Mouse (Mus musculus): Measurements from ENCODE around the gene Mxra8.

Mxra8 gene

GRCm38 (mm10) chr4:155839483-155839910, at the start of gene Mxra8:
Gene Mxra8, plus strand, starts transcription at chr4:155839680.
- DNase-seq (ENCODE audit: low read depth): peak; percentile 96

DNA sequence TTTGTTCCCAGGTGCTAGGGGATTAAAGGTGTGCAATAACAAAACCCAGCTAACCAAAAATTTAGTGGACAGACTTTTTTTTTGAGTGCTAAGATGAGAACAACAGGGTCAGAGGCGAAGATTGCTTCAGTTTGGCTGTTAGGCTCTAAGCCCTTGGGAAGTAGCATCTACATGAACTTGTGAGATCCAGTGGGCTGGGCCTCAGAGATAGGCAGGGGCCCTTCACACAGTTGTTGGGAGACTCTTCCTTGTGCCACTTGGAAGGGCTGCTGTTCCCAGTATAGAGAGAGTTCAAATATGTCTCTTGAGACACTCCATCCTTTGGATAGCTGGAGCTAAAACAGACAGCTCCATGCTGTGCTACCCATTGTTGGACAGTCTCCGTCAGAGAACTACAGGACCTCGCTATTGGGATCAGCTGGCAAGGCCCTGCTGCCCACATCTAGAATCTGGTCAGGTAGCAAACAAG, 49.4 kb upstream of the Mxra8 start, which contains the start of gene Ankrd65:
Gene Ankrd65, plus strand, starts transcription at position 419 of the 469 bp plus-strand sequence.
- no peak for DNase-seq (ENCODE audit: low read depth)

DNA sequence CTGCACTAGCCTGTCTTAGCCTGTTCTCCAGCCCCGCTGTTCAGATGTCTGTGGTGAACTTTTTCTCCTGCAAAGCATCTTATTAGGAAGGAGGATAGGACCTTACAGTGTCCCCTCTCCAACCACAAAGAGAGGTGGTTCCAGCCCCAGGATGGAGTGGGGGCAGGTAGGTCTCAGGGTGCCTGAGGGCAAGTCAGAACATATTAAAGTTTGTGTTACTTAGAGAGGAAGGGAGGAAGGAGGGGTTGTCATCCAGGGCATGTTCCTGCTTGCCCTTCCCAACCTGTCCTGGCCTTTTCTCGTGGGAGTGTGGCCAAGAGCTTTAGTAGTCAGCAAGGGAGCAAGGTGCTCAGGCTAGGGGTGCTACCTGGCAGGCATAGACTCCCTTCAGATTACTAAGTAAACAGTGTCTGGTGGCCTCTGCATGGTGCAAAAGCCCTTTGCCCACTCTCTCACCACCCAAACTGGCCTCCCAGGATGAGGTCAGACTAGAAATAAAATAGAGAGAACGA, 48.8 kb upstream of the Mxra8 start:
- DNase-seq (ENCODE audit: low read depth): no peak

DNA sequence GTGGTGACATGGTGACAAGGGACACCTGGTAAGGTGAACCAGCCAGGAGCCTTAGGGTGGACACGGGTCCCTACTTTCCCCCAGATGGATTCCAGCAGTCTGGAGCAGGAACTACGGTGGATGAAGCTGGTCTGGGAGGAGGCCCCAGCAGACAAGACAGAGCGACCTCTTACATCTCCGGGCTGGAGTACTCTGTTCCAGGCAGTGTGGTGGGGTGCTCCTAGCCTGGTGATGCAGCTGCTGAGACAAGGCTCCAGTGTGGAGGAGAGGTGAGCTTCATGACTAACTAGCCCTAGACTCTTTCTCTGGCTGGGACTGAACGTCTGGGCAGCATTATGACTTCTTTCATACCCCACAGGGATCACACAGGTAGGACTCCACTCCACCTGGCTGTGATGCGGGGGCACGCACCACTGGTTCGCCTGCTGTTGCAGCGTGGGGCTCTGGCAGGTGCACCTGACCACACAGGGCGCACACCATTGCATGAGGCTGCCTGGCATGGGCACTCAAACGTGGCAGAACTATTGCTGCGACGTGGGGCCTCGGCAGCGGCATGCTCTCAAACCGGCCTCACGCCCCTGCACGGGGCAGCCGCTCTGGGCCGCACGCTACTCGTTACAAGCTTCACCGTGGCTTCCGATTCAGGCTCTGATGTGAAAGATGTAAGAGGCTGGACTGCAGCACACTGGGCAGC, 48.1 kb upstream of the Mxra8 start:
- no peak for DNase-seq (ENCODE audit: low read depth)

DNA sequence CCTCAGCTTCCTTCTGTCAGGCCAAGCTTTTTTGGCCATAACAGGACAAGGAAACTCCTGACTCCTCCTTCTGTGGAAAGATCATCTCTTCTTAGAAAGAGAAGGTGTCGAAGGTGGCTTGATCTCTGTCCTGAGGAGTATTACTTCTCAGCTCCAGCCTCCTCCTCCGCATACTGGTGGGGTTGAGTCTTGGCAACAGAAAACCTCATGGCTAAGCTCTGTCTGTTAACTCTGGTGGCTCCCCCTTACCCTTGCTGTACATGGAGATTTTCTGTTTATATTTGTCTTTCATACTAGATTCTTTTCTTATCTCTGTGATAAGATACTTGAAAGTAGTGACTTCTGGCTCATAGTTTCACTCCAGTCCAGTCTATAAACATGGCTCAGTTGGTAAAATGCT, 45.8 kb upstream of the Mxra8 start:
- DNase-seq (ENCODE audit: low read depth): no peak

GRCm38 (mm10) chr4:155802075-155802474, 37.4 kb upstream of the Mxra8 start:
- no peak for DNase-seq (ENCODE audit: low read depth)

DNA sequence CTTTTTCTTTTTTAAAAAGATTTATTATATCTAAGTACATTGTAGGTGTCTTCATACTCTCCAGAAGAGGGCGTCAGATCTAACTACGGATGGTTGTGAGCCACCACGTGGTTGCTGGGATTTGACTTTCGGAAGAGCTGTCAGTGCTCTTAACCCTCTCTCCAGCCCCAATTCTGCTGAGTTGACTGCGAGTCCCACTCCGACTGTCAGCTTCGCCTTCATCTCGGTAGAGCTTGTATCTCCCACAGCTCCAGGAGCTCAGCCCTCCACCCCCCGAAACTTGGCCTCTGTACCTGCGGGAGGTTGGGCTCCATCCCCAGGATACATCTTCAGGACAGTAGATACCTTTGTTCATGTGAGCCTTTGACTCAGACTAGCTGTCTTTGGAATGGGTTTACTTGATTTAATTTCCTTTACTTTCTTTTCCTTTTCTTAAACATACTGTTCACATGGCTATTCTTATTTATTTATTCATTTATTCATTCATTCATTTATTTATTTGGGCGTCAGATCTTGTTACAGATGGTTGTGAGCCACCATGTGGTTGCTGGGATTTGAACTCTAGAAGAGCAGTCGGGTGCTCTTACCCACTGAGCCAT, 36.6 kb upstream of the Mxra8 start, which contains the start of gene Mrpl20:
Gene Mrpl20, plus strand, starts transcription at position 138 of the 599 bp plus-strand sequence.
- DNase-seq (ENCODE audit: low read depth): no peak

- peak; percentile 70 for DNase-seq (ENCODE audit: low read depth)
Observed at GRCm38 (mm10) chr4:155803340-155804041, 36.0 kb upstream of the Mxra8 start.

DNA sequence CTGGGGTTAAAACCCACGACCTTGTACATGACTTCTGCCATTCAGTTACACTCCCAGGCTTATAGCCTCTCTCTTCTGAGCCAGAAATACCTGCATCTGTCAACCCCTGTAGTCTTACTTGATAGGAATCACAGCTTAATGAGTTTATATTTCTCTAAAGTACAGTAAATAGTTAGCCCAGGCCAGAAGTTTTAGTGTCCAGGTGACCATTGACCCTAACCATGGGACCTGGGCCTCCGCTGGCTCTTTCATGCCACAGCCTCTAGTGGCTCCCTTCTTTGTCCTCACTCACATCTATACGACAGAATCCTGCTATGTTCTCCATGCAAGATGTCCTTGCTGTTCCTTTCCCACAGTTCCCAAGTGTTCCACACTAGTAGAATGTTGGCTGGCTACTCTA, 31.6 kb upstream of the Mxra8 start:
- DNase-seq (ENCODE audit: low read depth): no peak

DNA sequence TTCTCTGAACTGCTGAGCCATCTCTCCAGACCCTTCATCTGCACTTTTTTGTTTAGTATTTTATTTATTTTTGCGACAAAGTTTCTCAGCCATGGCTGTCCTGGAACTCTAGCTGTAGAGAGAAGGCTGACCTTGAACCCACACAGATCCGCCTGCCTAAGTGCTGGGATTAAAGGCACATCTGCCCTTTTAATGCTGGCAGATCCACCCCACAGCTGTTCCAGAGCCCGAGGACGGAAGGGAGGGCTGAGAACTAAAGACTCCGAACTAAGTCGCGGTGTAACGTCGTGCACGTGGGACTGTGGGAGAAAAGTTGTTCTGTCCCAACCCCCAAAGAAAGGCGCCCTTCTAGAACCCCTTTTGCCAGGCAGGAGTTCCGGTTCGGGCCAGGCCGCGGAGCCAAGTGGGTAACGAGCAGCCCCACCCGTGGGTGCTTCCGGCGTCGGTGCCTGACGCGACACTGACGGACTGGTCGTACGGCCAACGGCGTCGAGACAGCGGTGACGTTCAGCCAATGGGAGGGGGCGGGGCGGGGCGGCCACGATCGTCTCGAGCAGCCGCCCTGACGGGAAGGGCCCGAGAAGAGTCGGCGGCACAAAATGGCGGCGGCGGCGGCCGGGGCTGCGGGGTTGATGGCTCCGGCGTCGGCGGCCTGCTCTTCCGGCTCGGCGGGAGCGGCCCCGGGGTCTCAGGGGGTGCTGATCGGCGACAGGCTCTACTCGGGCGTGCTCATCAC, 27.4 kb upstream of the Mxra8 start, which contains the start of gene Ccnl2:
Gene Ccnl2, plus strand, starts transcription at position 561 of the 736 bp plus-strand sequence.
- DNase-seq (ENCODE audit: low read depth): peak; percentile 86

- DNase-seq (ENCODE audit: low read depth): no peak
Observed at GRCm38 (mm10) chr4:155812665-155813181, 26.8 kb upstream of the Mxra8 start.

DNA sequence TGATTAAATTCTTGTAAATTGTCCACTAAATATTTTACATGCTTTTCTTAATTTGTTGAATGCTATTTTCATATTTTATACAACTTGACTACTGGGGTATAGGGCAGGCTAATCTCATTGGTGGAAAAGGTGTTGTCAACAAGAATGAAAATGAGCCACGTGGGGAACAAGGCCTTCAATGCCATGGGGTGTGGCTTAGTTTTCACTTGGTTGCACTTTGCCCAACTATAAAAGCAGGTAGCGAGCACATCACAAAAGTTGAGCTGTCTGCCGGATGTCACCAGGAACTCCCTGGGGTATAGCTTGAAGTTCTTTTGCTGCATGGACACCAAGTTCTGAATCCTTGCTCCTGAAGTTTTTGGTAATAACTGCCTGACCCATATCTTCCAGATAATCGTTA, 21.9 kb upstream of the Mxra8 start:
- no peak for DNase-seq (ENCODE audit: low read depth)

DNA sequence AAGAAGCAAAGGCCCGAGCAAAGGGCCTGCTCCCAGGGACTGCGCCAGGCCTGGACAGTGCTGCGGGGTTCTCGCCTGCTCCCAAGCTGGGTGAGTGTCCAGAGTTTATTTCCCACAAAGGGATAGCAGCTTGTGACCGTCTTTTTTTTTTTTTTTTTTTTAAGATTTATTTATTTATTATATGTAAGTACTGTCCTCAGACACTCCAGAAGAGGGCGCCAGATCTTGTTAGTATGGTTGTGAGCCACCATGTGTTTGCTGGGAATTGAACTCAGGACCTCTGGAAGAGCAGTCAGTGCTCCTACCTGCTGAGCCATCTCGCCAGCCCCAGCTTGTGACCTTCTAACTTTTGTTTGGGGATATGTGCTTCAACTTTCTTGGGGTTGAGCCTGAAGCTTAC, 18.5 kb upstream of the Mxra8 start:
- DNase-seq (ENCODE audit: low read depth): no peak

- DNase-seq (ENCODE audit: low read depth): no peak
Observed at GRCm38 (mm10) chr4:155823443-155823842, 16.0 kb upstream of the Mxra8 start.

- DNase-seq (ENCODE audit: low read depth): no peak
Observed at GRCm38 (mm10) chr4:155829866-155830265, 9.6 kb upstream of the Mxra8 start.

GRCm38 (mm10) chr4:155830596-155830995, 8.9 kb upstream of the Mxra8 start:
- no peak for DNase-seq (ENCODE audit: low read depth)

- DNase-seq (ENCODE audit: low read depth): peak; percentile 86
Observed at GRCm38 (mm10) chr4:155831205-155831766, 8.2 kb upstream of the Mxra8 start, which contains the start of gene Aurkaip1. Gene Aurkaip1, plus strand, starts transcription at chr4:155831272.

GRCm38 (mm10) chr4:155831831-155832230, 7.6 kb upstream of the Mxra8 start:
- no peak for DNase-seq (ENCODE audit: low read depth)

- DNase-seq (ENCODE audit: low read depth): no peak
Observed at GRCm38 (mm10) chr4:155832321-155832720, 7.2 kb upstream of the Mxra8 start.

- no peak for DNase-seq (ENCODE audit: low read depth)
Observed at GRCm38 (mm10) chr4:155833234-155833633, 6.2 kb upstream of the Mxra8 start.

- DNase-seq (ENCODE audit: low read depth): peak; percentile 67
Observed at GRCm38 (mm10) chr4:155833836-155834235, 5.6 kb upstream of the Mxra8 start.

Measured in fibroblast of lung, adult 2 months (primary cell).